Mouse (Mus musculus) testis, adult 2 months (tissue): ENCODE data around the gene Gm11020.
"Not testable (repeated sequence)": the region's sequence is repeated elsewhere in the genome, so short reads cannot be mapped to it uniquely, and the experiment has no call there.

Source experiments
- CTCF ChIP-seq: fragments of 200-500 bp; IDR thresholded peaks from 2 replicates; pipeline ENCODE4 v1.5.1; 2012; ENCODE audit warnings: low read depth, mild to moderate bottlenecking, inconsistent platforms, low read length, moderate library complexity; ENCODE audit not compliant: control insufficient read depth, insufficient read depth, insufficient replicate concordance
- POLR2A ChIP-seq: fragments of 200-500 bp; IDR thresholded peaks from 2 replicates; pipeline ENCODE4 v1.6.1; 2012; ENCODE audit warnings: low read depth, mild to moderate bottlenecking, inconsistent platforms, low read length, moderate library complexity; ENCODE audit not compliant: control insufficient read depth

DNA sequence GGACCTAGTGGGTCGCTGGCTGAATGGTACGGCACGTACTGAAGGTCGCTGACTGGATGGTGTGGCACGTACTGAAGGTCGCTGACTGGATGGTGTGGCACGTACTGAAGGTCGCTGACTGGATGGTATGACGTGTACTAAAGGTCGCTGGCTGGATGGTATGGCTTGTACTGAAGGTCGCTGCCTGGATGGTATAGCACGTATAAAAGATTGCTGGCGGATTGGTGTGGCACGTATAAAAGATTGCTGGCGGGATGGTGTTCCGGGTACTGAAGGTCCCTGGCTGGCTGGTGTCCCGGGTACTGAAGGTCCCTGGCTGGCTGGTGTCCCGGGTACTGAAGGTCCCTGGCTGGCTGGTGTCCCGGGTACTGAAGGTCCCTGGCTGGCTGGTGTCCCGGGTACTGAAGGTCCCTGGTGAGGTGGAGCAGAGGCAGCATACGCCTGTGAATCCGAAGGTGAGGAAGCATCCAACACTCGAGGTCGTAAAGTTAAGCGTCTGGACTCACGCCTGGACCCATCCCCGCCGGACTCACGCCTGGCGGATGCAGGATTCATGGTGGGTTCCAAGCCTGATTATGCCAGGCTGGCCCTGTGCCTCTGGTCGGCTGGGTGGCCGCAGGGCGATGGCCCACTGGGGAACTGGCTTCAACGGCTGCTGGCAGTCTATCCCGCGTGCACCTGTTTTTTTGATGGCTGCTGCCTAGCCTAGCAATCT, 11.8 kb upstream of the Gm11020 start, which contains the start of the genes Gm45711 and Cmtm1:
- TF ChIP-seq POLR2A, result peak; percentile 40; the same call in 1 of the 2 replicates
- TF ChIP-seq CTCF, result not testable (repeated sequence)
